Mouse (Mus musculus) neural tube, embryonic 14.5 days (tissue): ENCODE data around the gene Mettl7a2. TPM values are rescaled to one million over a fixed set of nuclear protein-coding genes. Genes with fewer than 3 reads are reported as not detected.
"Not testable (repeated sequence)": the region's sequence is repeated elsewhere in the genome, so short reads cannot be mapped to it uniquely, and the experiment has no call there.

ENCODE experiments used
- ATAC-seq: fragments of 200-750 bp; cut with Nextera tagmentation; 2 replicates; pipeline ENCODE4 v1.8.0; 2017; ENCODE audit warnings: low read depth, mild to moderate bottlenecking, moderate TSS enrichment, moderate library complexity
- H3K27ac ChIP-seq: fragments of 300-500 bp; sonication (generic); 2 replicates; pipeline ENCODE4 v1.5.1; 2014; ENCODE audit warnings: low read depth, mild to moderate bottlenecking, control low read depth, low read length, moderate library complexity, mixed read lengths
- H3K27me3 ChIP-seq: fragments of 300-500 bp; sonication (generic); 2 replicates; pipeline ENCODE4 v1.6.1; 2014; ENCODE audit warnings: low read length; ENCODE audit not compliant: control insufficient read depth, insufficient read depth
- H3K36me3 ChIP-seq: fragments of 300-500 bp; sonication (generic); 2 replicates; pipeline ENCODE4 v1.6.1; 2014; ENCODE audit warnings: low read length, mixed read lengths; ENCODE audit not compliant: control insufficient read depth, insufficient read depth
- H3K4me1 ChIP-seq: fragments of 300-500 bp; sonication (generic); 2 replicates; pipeline ENCODE4 v1.6.1; 2014; ENCODE audit warnings: low read length; ENCODE audit not compliant: control insufficient read depth, insufficient read depth
- H3K4me2 ChIP-seq: fragments of 300-500 bp; sonication (generic); 2 replicates; pipeline ENCODE4 v1.6.1; 2014; ENCODE audit warnings: mild to moderate bottlenecking, low read depth, low read length, control low read depth
- H3K4me3 ChIP-seq: fragments of 300-500 bp; sonication (generic); 2 replicates; pipeline ENCODE4 v1.5.1; 2014; ENCODE audit warnings: low read depth, low read length, control low read depth, mixed read lengths
- H3K9ac ChIP-seq: fragments of 300-500 bp; sonication (generic); replicated peaks from 2 replicates; pipeline ENCODE4 v1.6.1; 2014; ENCODE audit warnings: low read depth, mild to moderate bottlenecking, control low read depth, low read length, mixed read lengths
- H3K9me3 ChIP-seq: fragments of 300-500 bp; sonication (generic); 2 replicates; pipeline ENCODE4 v1.6.1; 2016; ENCODE audit warnings: low read length; ENCODE audit not compliant: control insufficient read depth
- WGBS: fragments of 180-500 bp; shearing (Covaris S2); extraction: QIAGEN DNeasy Blood & Tissue Kit; methylation state at CpG from one replicate; pipeline ENCODE4 v1.1.7; 2014; 5-methylcytosine and 5-hydroxymethylcytosine counted together
- polyA plus RNA-seq: library from polyadenylated mRNA; unstranded; fragments of >200 nt; fragmentation: Nextera tagmentation; extraction: Ambion mirVana; gene quantifications from 2 replicates; pipeline ENCODE4 v1.2.1, GENCODE M21; 2014

The Mettl7a2 gene
- polyA plus RNA-seq, 1 experiment from 2014 or later = not detected

DNA sequence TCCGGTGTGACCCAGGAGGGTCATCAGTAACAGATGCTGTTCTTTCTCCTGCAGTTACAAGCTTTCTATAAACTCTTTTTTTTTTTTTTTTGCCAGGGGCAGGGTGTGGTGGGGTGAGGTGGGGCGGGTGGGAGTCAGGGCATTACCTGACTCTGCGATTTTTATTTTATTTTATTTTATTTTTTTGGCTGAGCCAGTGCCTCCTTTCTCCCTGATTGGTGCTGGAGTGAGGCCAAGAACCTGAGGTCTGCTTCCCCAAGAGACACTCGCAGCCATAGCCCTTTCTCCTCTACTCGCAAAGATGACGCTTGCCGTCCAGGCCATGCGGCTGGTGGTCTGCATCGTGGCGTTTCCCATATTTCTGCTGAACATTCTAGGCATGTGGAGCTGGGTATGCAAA is 18.4 kb upstream of the Mettl7a2 start, which contains the start of gene Mettl7a3:
Mettl7a3 (plus strand) TSS at position 301 of the 400 bp plus-strand sequence.
- no peaks in the 10 kb centered on the region for H3K9me3 ChIP-seq
- 66% methylated on average over 10 of the region's 10 CpGs for WGBS
- no peaks in the 10 kb centered on the region for H3K36me3 ChIP-seq
- H3K27ac ChIP-seq = no peak within 1 kb of the TSS
- no peak within 1 kb of the TSS for H3K9ac ChIP-seq
- no peak for ATAC-seq
- no peaks in the 10 kb centered on the region for H3K27me3 ChIP-seq
- no peaks in the 10 kb centered on the region; the same call in 1 of the 2 replicates for H3K4me1 ChIP-seq
- H3K4me2 ChIP-seq = no peak within 1 kb of the TSS
- no peak within 1 kb of the TSS for H3K4me3 ChIP-seq

DNA sequence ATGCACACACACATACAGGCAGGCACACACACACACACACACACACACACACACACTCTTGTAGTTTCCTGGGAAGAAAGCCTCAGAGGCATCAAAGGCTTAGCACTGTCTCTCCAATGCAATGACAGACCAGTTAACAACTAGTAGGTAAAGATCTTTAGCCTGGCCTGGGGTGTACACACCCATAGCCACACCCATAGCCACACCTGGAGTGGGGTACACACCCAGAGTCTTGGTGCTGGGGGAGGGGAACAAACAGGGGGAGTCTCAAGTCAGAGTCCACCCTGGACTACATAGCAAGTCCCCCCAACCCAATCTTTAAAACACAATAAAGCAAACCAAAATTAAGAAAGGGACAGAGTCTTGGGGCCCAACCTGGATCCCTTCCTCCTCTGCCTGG is 15.7 kb upstream of the Mettl7a2 start:
- H3K4me2 ChIP-seq, ATAC-seq, H3K27ac ChIP-seq, H3K9me3 ChIP-seq, H3K27me3 ChIP-seq, H3K4me1 ChIP-seq, H3K4me3 ChIP-seq, H3K9ac ChIP-seq, H3K36me3 ChIP-seq: not testable (repeated sequence)

DNA sequence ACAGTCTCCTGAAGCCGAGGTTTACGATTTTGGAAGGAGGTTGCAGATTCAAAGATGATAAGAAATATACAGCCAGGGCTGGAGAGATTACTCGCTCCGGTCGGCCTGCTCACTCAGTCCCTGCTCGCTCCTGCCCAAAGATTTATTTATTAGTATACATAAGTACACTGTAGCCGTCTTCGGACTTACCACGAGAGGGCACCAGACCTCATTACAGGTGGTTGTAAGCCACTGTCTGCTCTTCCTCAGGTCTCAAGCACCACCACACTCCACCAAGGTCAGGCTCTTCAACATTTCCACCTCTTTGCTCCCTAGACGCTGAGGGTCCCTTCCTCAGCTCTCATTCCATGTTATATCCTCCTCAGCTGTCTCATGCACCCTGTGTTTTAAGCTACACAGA is 15.2 kb upstream of the Mettl7a2 start:
- whole genome bisulfite sequencing = 30% methylated on average over 9 of the region's 10 CpGs
- not testable (repeated sequence) for H3K27ac ChIP-seq, H3K9ac ChIP-seq, H3K4me2 ChIP-seq, H3K9me3 ChIP-seq, H3K27me3 ChIP-seq, H3K4me1 ChIP-seq, ATAC-seq, H3K36me3 ChIP-seq, H3K4me3 ChIP-seq

DNA sequence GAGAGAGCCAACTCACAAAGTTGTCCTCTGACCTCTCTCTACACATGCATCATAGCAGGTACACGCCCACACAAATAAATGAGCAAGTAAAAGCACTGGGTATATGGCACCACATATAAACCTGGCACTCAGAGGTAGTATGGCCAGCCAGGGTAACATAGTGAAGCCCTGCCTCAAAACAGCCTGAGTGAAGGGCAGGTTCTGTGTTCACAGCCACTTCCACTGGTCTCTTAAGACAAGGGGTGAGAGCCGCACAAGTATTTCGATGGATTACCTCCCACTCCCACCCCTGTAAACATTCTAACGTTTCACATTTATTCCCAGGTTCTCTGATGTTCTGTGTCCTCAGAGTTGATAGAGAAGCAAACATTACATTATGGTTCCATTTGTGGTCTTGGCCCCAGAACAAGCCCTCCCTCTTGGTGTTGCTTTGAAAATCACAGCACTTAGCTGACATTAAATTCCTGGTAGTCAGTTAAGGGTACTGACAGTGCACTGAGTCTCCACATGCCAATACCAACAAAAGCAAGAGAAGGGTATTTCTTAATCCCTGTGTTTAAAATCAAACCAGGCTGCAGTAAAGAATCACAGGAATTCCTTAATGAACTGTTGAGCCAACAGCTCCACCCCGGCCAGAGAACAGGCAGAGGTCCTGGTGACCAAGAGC is 11.6 kb upstream of the Mettl7a2 start:
- not testable (repeated sequence) for H3K4me1 ChIP-seq, H3K27me3 ChIP-seq, H3K9me3 ChIP-seq, H3K9ac ChIP-seq, H3K4me2 ChIP-seq, ATAC-seq, H3K4me3 ChIP-seq, H3K27ac ChIP-seq, H3K36me3 ChIP-seq
- 86% methylated on average over 4 of the region's 5 CpGs for WGBS

DNA sequence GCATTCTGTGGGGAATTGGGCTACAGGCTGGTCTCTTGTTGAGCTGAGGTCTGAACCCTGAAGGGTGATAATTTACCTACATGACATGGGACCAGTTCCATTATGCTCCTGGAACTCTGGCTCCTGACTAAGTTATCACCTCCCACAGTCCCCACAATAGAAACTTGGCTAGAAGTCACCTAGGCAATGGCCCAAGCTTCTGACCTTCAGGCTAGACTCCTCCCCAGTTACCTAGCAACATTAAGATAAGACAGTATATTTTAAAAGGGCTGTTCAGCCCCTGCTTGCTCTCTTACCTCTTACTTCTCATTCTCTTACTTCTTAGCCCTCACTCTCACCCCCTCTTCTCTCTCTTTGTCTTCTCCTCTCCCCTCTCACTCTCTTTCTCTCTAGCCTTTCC is 7.5 kb upstream of the Mettl7a2 start:
- H3K4me2 ChIP-seq = no peak overlapping the region
- no peak overlapping the region for H3K27ac ChIP-seq
- no peaks in the 10 kb centered on the region for H3K36me3 ChIP-seq
- H3K4me1 ChIP-seq = no peaks in the 10 kb centered on the region
- ATAC-seq = no peak
- H3K9ac ChIP-seq = no peak overlapping the region
- no peaks in the 10 kb centered on the region for H3K9me3 ChIP-seq
- H3K27me3 ChIP-seq = no peaks in the 10 kb centered on the region
- H3K4me3 ChIP-seq = no peak overlapping the region

DNA sequence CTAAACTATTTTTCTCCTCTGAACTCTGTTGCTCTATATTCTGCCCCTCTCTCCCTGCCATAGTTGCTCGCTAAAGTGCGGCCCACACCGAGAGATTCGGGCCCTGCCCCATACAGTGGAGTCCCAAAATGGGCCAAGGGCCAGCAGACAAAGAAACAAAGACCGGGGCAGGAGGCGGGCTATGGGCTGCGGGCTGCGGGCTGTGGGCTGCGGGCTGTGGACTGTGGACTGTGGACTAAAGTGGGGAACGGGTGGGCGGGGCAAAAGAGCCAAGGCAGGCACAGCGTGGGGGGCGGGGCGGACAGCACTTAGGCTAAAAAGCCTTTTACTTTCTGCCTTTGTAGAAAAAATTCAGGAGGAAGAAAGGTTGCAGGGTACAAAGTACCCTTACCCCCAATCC is 6.2 kb upstream of the Mettl7a2 start:
- no peak overlapping the region for H3K4me2 ChIP-seq
- no peak overlapping the region for H3K9ac ChIP-seq
- no peaks in the 10 kb centered on the region for H3K27me3 ChIP-seq
- WGBS = 59% methylated on average over 14 of the region's 14 CpGs
- H3K36me3 ChIP-seq = no peaks in the 10 kb centered on the region
- no peak overlapping the region for H3K4me3 ChIP-seq
- H3K9me3 ChIP-seq = no peaks in the 10 kb centered on the region
- ATAC-seq = no peak
- no peak overlapping the region for H3K27ac ChIP-seq
- H3K4me1 ChIP-seq = no peaks in the 10 kb centered on the region

DNA sequence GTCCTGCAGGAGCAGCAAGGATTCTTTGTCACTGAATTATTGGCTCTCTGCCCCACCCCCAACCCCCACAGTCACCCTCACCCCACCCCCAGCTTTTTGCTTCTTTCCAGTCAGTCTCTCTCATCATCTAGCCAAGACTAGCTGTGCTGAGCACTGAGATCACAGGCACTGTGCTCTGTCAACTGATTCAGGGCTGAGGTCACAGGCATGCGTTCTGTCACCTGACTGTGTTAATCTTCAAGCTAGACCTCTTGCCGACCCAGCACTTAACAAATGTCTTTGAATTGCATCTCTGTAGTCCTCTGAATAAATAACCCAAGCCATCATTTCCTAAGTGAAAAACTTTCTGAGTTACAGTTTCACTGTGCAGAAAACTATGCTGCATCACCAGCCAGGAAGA is 3.5 kb upstream of the Mettl7a2 start:
- Histone ChIP-seq H3K36me3 (no peaks in the 10 kb centered on the region), H3K4me2 (no peak overlapping the region), H3K27ac (no peak overlapping the region), H3K9me3 (no peaks in the 10 kb centered on the region), H3K4me1 (no peaks in the 10 kb centered on the region), H3K27me3 (no peaks in the 10 kb centered on the region), H3K9ac (no peak overlapping the region), H3K4me3 (no peak overlapping the region)
- WGBS = 68% methylated on average over 2 of the region's 2 CpGs
- ATAC-seq = no peak

DNA sequence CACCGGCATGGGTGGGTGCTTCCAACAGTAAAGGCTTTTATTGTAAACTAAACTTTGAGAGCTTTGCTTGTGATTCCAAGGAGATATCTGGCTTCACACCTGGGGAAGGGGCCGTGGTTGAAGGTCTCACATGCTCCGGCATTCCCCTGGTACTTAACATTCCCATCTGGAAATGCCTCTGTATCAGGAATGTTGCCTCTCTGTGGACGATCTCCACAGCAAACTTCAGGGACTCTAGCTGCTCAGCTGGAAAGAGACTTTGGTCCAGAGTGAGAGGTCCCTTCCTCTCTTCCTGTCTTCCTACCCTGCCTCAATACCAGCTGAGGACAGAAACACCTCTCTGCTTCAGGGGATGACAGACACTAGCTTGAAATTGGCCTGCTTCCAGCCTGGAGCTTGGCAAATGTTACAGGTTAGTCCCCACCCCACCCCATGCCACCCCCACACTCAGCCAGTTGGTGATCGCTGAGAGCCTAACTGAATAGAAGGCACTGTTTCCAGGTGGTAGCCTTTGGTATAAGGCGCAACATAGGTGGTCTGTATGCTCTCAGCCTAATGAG is 1.4 kb upstream of the Mettl7a2 start:
- no peak for ATAC-seq
- no peaks in the 10 kb centered on the region for H3K36me3 ChIP-seq
- no peaks in the 10 kb centered on the region for H3K9me3 ChIP-seq
- no peak overlapping the region for H3K27ac ChIP-seq
- no peaks in the 10 kb centered on the region for H3K27me3 ChIP-seq
- no peak overlapping the region for H3K4me3 ChIP-seq
- H3K4me1 ChIP-seq = no peaks in the 10 kb centered on the region
- no peak overlapping the region for H3K9ac ChIP-seq
- no peak overlapping the region for H3K4me2 ChIP-seq
- WGBS = 77% methylated on average over 6 of the region's 6 CpGs

DNA sequence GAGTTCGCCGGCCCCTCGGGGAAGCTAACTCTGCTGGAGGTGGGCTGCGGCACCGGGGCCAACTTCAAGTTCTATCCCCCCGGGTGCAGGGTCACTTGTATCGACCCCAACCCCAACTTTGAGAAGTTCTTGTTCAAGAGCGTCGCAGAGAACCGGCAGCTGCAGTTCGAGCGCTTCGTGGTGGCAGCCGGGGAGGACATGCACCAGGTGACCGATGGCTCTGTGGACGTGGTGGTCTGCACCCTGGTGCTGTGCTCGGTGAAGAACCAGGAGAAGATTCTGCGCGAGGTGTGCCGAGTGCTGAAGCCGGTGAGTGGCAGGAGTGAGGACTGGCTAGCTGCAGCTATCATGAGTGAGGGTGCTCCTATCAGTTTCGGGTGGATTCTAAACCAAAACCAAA is 399 bp downstream of the Mettl7a2 start:
- H3K4me2 ChIP-seq, H3K4me1 ChIP-seq, ATAC-seq, H3K9ac ChIP-seq, H3K4me3 ChIP-seq, H3K27me3 ChIP-seq, H3K27ac ChIP-seq, H3K36me3 ChIP-seq, H3K9me3 ChIP-seq: not testable (repeated sequence)
- WGBS = 90% methylated on average over 5 of the region's 22 CpGs
